Mouse (Mus musculus) limb, embryonic 10.5 days (tissue): ENCODE data around the gene Slc35g3. TPM values are rescaled to one million over a fixed set of nuclear protein-coding genes. Genes with fewer than 3 reads are reported as not detected.

Source experiments
- DNase-seq: peaks from one replicate; pipeline ENCODE4 v3.0.0-alpha.2; 2017; ENCODE audit warnings: low spot score
- H3K27ac ChIP-seq: fragments of 300-500 bp; sonication (generic); 2 replicates; pipeline ENCODE4 v1.5.1; 2016; ENCODE audit warnings: mild to moderate bottlenecking
- H3K27me3 ChIP-seq: fragments of 300-500 bp; sonication (generic); 2 replicates; pipeline ENCODE4 v1.6.1; 2016; ENCODE audit warnings: low read depth, mild to moderate bottlenecking; ENCODE audit not compliant: poor library complexity, severe bottlenecking
- H3K36me3 ChIP-seq: fragments of 300-500 bp; sonication (generic); 2 replicates; pipeline ENCODE4 v1.6.1; 2016; ENCODE audit warnings: mild to moderate bottlenecking, moderate library complexity
- H3K4me1 ChIP-seq: fragments of 300-500 bp; sonication (generic); 2 replicates; pipeline ENCODE4 v1.6.1; 2016
- H3K4me3 ChIP-seq: fragments of 300-500 bp; sonication (generic); 2 replicates; pipeline ENCODE4 v1.5.1; 2016; ENCODE audit warnings: mild to moderate bottlenecking, moderate library complexity
- H3K9me3 ChIP-seq: fragments of 300-500 bp; sonication (generic); replicated peaks from 2 replicates; pipeline ENCODE4 v1.6.1; 2016; ENCODE audit warnings: mild to moderate bottlenecking
- WGBS: fragments of 180-500 bp; shearing (Covaris S2); methylation state at CpG from one replicate; pipeline ENCODE4 v1.1.7; 2016; 5-methylcytosine and 5-hydroxymethylcytosine counted together
- polyA plus RNA-seq: library from polyadenylated mRNA; unstranded; fragments of >200 nt; fragmentation: Nextera tagmentation; extraction: Ambion mirVana; gene quantifications from 2 replicates; pipeline ENCODE4 v1.2.1, GENCODE M21; 2016

Gene Slc35g3
- polyA plus RNA-seq, 1 experiment from 2014 or later, result 0.09 TPM

- Histone ChIP-seq H3K36me3 (no peaks in the 10 kb centered on the region), H3K27me3 (peaks cover 100% of the 10 kb centered on the region), H3K4me1 (peaks cover 68% of the 10 kb centered on the region), H3K27ac (no peak overlapping the region; the same call in 1 of the 2 replicates), H3K9me3 (no peaks in the 10 kb centered on the region), H3K4me3 (peak overlapping the region; percentile 62)
- 24% methylated on average over 12 of the region's 12 CpGs for WGBS
- no peak for DNase-seq
Observed at GRCm38 (mm10) chr11:69799394-69800137, 37.8 kb upstream of the Slc35g3 start.

GRCm38 (mm10) chr11:69797924-69798323 lies 36.2 kb upstream of the Slc35g3 start:
- H3K4me1 ChIP-seq, result peaks cover 51% of the 10 kb centered on the region

GRCm38 (mm10) chr11:69795983-69796435 lies 34.2 kb upstream of the Slc35g3 start:
- H3K27me3 ChIP-seq, result peaks cover 88% of the 10 kb centered on the region
- H3K9me3 ChIP-seq, result no peaks in the 10 kb centered on the region
- H3K36me3 ChIP-seq, result no peaks in the 10 kb centered on the region
- peaks cover 35% of the 10 kb centered on the region for H3K4me1 ChIP-seq
- no peak overlapping the region for H3K27ac ChIP-seq
- 2% methylated on average over 13 of the region's 13 CpGs for WGBS
- no peak for DNase-seq
- peak overlapping the region; percentile 59 for H3K4me3 ChIP-seq

More at GRCm38 (mm10) chr11:69797924-69798323, 36.2 kb upstream of the Slc35g3 start:
- Histone ChIP-seq H3K36me3 (no peaks in the 10 kb centered on the region), H3K9me3 (no peaks in the 10 kb centered on the region), H3K27ac (no peak overlapping the region), H3K27me3 (peaks cover 100% of the 10 kb centered on the region), H3K4me3 (no peak overlapping the region)
- DNase-seq, result no peak
- WGBS, result 78% methylated on average over 7 of the region's 7 CpGs

- Histone ChIP-seq H3K27ac (peak within 1 kb of the TSS; percentile 72), H3K4me3 (peak within 1 kb of the TSS; percentile 59), H3K36me3 (no peaks in the 10 kb centered on the region), H3K27me3 (peaks cover 82% of the 10 kb centered on the region), H3K4me1 (peaks cover 28% of the 10 kb centered on the region), H3K9me3 (no peaks in the 10 kb centered on the region)
- WGBS, result 2% methylated on average over 52 of the region's 52 CpGs
- peak; percentile 88 for DNase-seq
Observed at GRCm38 (mm10) chr11:69795168-69795982, 33.6 kb upstream of the Slc35g3 start, which contains the start of gene Chrnb1. TSS of gene Chrnb1 (minus strand) at chr11:69795943.

- peaks cover 62% of the 10 kb centered on the region for H3K27me3 ChIP-seq
- H3K4me1 ChIP-seq, result peaks cover 13% of the 10 kb centered on the region
- no peak overlapping the region for H3K27ac ChIP-seq
- no peak overlapping the region for H3K4me3 ChIP-seq
- DNase-seq, result no peak
- 64% methylated on average over 5 of the region's 5 CpGs for WGBS
- no peaks in the 10 kb centered on the region for H3K36me3 ChIP-seq
- no peaks in the 10 kb centered on the region for H3K9me3 ChIP-seq
Observed at GRCm38 (mm10) chr11:69793429-69793828, 31.7 kb upstream of the Slc35g3 start.

- 74% methylated on average over 5 of the region's 5 CpGs for whole genome bisulfite sequencing
- Histone ChIP-seq H3K27ac (no peak overlapping the region), H3K4me3 (no peak overlapping the region), H3K27me3 (peaks cover 46% of the 10 kb centered on the region), H3K4me1 (peaks cover 13% of the 10 kb centered on the region), H3K9me3 (no peaks in the 10 kb centered on the region), H3K36me3 (no peaks in the 10 kb centered on the region)
- no peak for DNase-seq
Observed at GRCm38 (mm10) chr11:69791420-69791819, 29.7 kb upstream of the Slc35g3 start.

- Histone ChIP-seq H3K36me3 (no peaks in the 10 kb centered on the region), H3K27me3 (peaks cover 27% of the 10 kb centered on the region), H3K4me3 (no peak overlapping the region), H3K9me3 (no peaks in the 10 kb centered on the region), H3K4me1 (0 out of 2 replicates have a peak, but pooled peaks cover 2% of the 10 kb centered on the region), H3K27ac (no peak overlapping the region)
- WGBS, result 70% methylated on average over 5 of the region's 5 CpGs
- no peak for DNase-seq
Observed at GRCm38 (mm10) chr11:69789431-69789830, 27.7 kb upstream of the Slc35g3 start.

- no peak for DNase-seq
- Histone ChIP-seq H3K4me3 (no peak overlapping the region), H3K4me1 (0 out of 2 replicates have a peak, but pooled peaks cover 2% of the 10 kb centered on the region), H3K27me3 (peaks cover 12% of the 10 kb centered on the region; the same call in 1 of the 2 replicates), H3K9me3 (no peaks in the 10 kb centered on the region), H3K36me3 (no peaks in the 10 kb centered on the region), H3K27ac (no peak overlapping the region)
- WGBS, result 88% methylated on average over 5 of the region's 5 CpGs
Observed at GRCm38 (mm10) chr11:69787306-69787705, 25.5 kb upstream of the Slc35g3 start.

GRCm38 (mm10) chr11:69784793-69785272 lies 23.1 kb upstream of the Slc35g3 start:
- WGBS, result 41% methylated on average over 15 of the region's 15 CpGs
- Histone ChIP-seq H3K9me3 (no peaks in the 10 kb centered on the region), H3K36me3 (no peaks in the 10 kb centered on the region), H3K4me3 (peak overlapping the region; percentile 23; the same call in 1 of the 2 replicates), H3K4me1 (no peaks in the 10 kb centered on the region), H3K27ac (no peak overlapping the region), H3K27me3 (peaks cover 27% of the 10 kb centered on the region)
- DNase-seq, result no peak

GRCm38 (mm10) chr11:69781828-69782227 lies 20.1 kb upstream of the Slc35g3 start:
- no peak for DNase-seq
- Histone ChIP-seq H3K27ac (no peak overlapping the region), H3K36me3 (0 out of 2 replicates have a peak, but pooled peaks cover 2% of the 10 kb centered on the region), H3K4me3 (no peak overlapping the region), H3K27me3 (peaks cover 57% of the 10 kb centered on the region), H3K9me3 (no peaks in the 10 kb centered on the region), H3K4me1 (peaks cover 19% of the 10 kb centered on the region)
- 35% methylated on average over 4 of the region's 4 CpGs for WGBS

GRCm38 (mm10) chr11:69778985-69779384 lies 17.2 kb upstream of the Slc35g3 start:
- Histone ChIP-seq H3K4me1 (peaks cover 19% of the 10 kb centered on the region), H3K4me3 (no peak overlapping the region), H3K9me3 (no peaks in the 10 kb centered on the region), H3K27me3 (peaks cover 79% of the 10 kb centered on the region), H3K36me3 (0 out of 2 replicates have a peak, but pooled peaks cover 2% of the 10 kb centered on the region), H3K27ac (0 out of 2 replicates have a peak overlapping the region, but pooled peaks have one; percentile 14)
- no peak for DNase-seq
- 35% methylated on average over 7 of the region's 7 CpGs for WGBS

GRCm38 (mm10) chr11:69778258-69778982 lies 16.7 kb upstream of the Slc35g3 start:
- Histone ChIP-seq H3K9me3 (no peaks in the 10 kb centered on the region), H3K27me3 (peaks cover 79% of the 10 kb centered on the region), H3K36me3 (0 out of 2 replicates have a peak, but pooled peaks cover 2% of the 10 kb centered on the region), H3K4me3 (no peak overlapping the region), H3K4me1 (peaks cover 19% of the 10 kb centered on the region), H3K27ac (0 out of 2 replicates have a peak overlapping the region, but pooled peaks have one; percentile 14)
- no peak for DNase-seq
- WGBS, result 67% methylated on average over 23 of the region's 23 CpGs
